ENCODE assay signal across 7 mouse cellular contexts in genomic region chr12:8496679-8497313, GRCm38 (mm10). TPM values are rescaled to one million over a fixed set of nuclear protein-coding genes. Genes with fewer than 3 reads are reported as not detected.
DNase-seq lines count a peak whose midpoint lies in the region; ATAC-seq and TF ChIP-seq lines count a peak whose summit lies in the region.

No protein-coding gene starts in this region.

- 40% methylated on average over 2 of the region's 2 CpGs for WGBS in lung, embryonic 16.5 days
- 37% methylated on average over 2 of the region's 2 CpGs for WGBS in forebrain, embryonic 15.5 days
- WGBS in limb, embryonic 13.5 days: 36% methylated on average over 2 of the region's 2 CpGs
- 37% methylated on average over 2 of the region's 2 CpGs for WGBS in stomach, postnatal 0 days

- H3K27me3 ChIP-seq in lung, embryonic 16.5 days (ENCODE audit: control insufficient read depth, insufficient read depth, low read depth, low read length): no peaks in the 10 kb centered on the region
- no peaks in the 10 kb centered on the region for H3K27me3 ChIP-seq in forebrain, embryonic 15.5 days
- H3K27me3 ChIP-seq in limb, embryonic 13.5 days: no peaks in the 10 kb centered on the region
- H3K27me3 ChIP-seq in stomach, postnatal 0 days (ENCODE audit: control insufficient read depth, insufficient read depth, low read length): no peaks in the 10 kb centered on the region

- H3K36me3 ChIP-seq in lung, embryonic 16.5 days (ENCODE audit: control insufficient read depth, insufficient read depth, low read length): no peaks in the 10 kb centered on the region
- H3K36me3 ChIP-seq in forebrain, embryonic 15.5 days: no peaks in the 10 kb centered on the region
- H3K36me3 ChIP-seq in limb, embryonic 13.5 days: no peaks in the 10 kb centered on the region
- H3K36me3 ChIP-seq in stomach, postnatal 0 days (ENCODE audit: control insufficient read depth, insufficient read depth, low read length): no peaks in the 10 kb centered on the region

- peak overlapping the region; percentile 96 for H3K27ac ChIP-seq in lung, embryonic 16.5 days (ENCODE audit: low read length)
- peak overlapping the region; percentile 46; the same call in 1 of the 2 replicates for H3K27ac ChIP-seq in forebrain, embryonic 15.5 days (replicated peaks)
- peak overlapping the region; percentile 83; the same call in 1 of the 2 replicates for H3K27ac ChIP-seq in limb, embryonic 13.5 days
- H3K27ac ChIP-seq in stomach, postnatal 0 days (replicated peaks): peak overlapping the region; percentile 88

- peak overlapping the region; percentile 75 for H3K4me3 ChIP-seq in lung, embryonic 16.5 days (ENCODE audit: low read length)
- peak overlapping the region; percentile 89 for H3K4me3 ChIP-seq in forebrain, embryonic 15.5 days
- peak overlapping the region; percentile 85 for H3K4me3 ChIP-seq in limb, embryonic 13.5 days
- H3K4me3 ChIP-seq in stomach, postnatal 0 days (ENCODE audit: low read depth, low read length): peak overlapping the region; percentile 92

- no peak for TF ChIP-seq EP300 in stomach, postnatal 0 days (optimal IDR thresholded peaks at IDR 0.05)

- H3K4me2 ChIP-seq in lung, embryonic 16.5 days (ENCODE audit: low read depth, low read length): peak overlapping the region; percentile 78
- peak overlapping the region; percentile 83 for H3K4me2 ChIP-seq in forebrain, embryonic 15.5 days (replicated peaks)
- H3K4me2 ChIP-seq in limb, embryonic 13.5 days (replicated peaks): peak overlapping the region; percentile 96
- H3K4me2 ChIP-seq in stomach, postnatal 0 days (replicated peaks; ENCODE audit: low read depth): peak overlapping the region; percentile 92

- H3K9me3 ChIP-seq in lung, embryonic 16.5 days (ENCODE audit: control insufficient read depth, low read length): no peaks in the 10 kb centered on the region
- H3K9me3 ChIP-seq in forebrain, embryonic 15.5 days: no peaks in the 10 kb centered on the region
- no peaks in the 10 kb centered on the region for H3K9me3 ChIP-seq in limb, embryonic 13.5 days
- H3K9me3 ChIP-seq in stomach, postnatal 0 days (ENCODE audit: control insufficient read depth, low read length): no peaks in the 10 kb centered on the region

- peak overlapping the region; percentile 42 for H3K9ac ChIP-seq in lung, embryonic 16.5 days (ENCODE audit: low read length)
- H3K9ac ChIP-seq in forebrain, embryonic 15.5 days (replicated peaks): no peak overlapping the region
- H3K9ac ChIP-seq in limb, embryonic 13.5 days: peak overlapping the region; percentile 43; the same call in 1 of the 2 replicates
- H3K9ac ChIP-seq in stomach, postnatal 0 days (ENCODE audit: low read length): peak overlapping the region; percentile 63

- ATAC-seq in lung, embryonic 16.5 days (ENCODE audit: low read depth): no peak
- ATAC-seq in forebrain, embryonic 15.5 days (replicated peaks): no peak
- ATAC-seq in limb, embryonic 13.5 days (ENCODE audit: low FRiP score, low read depth): no peak
- ATAC-seq in stomach, postnatal 0 days (ENCODE audit: low FRiP score, low TSS enrichment): no peak

- no peak for TF ChIP-seq CTCF in stomach, postnatal 0 days (IDR thresholded peaks at IDR 0.05; ENCODE audit: low read depth)

- peaks cover 34% of the 10 kb centered on the region for H3K4me1 ChIP-seq in lung, embryonic 16.5 days (replicated peaks; ENCODE audit: control insufficient read depth, insufficient read depth, low read length)
- peaks cover 37% of the 10 kb centered on the region for H3K4me1 ChIP-seq in forebrain, embryonic 15.5 days
- H3K4me1 ChIP-seq in limb, embryonic 13.5 days: peaks cover 38% of the 10 kb centered on the region
- peaks cover 4% of the 10 kb centered on the region; the same call in 1 of the 2 replicates for H3K4me1 ChIP-seq in stomach, postnatal 0 days (replicated peaks; ENCODE audit: control insufficient read depth, insufficient read depth)

- DNase-seq in lung, adult 18-20 months: no peak
- no peak for DNase-seq in stomach, postnatal 0 days (ENCODE audit: low spot score)
- no peak for DNase-seq in thymus, postnatal 25 days
- DNase-seq in T-cell, adult 2 months (ENCODE audit: low spot score): no peak

RNA-seq across cellular contexts. Expression of gene Rhob, which starts 3.0 kb away (rescaled TPM):
- 47.8 and 49.2 TPM in 2 replicates for polyA plus RNA-seq in lung, embryonic 16.5 days (2015; fragmentation: Nextera tagmentation; extraction: Ambion mirVana)
- polyA plus RNA-seq in forebrain, embryonic 15.5 days (2015; fragmentation: Nextera tagmentation; extraction: Ambion mirVana): 73.8 and 77.6 TPM in 2 replicates
- 37.8 and 40.8 TPM in 2 replicates for polyA plus RNA-seq in limb, embryonic 13.5 days (2015; fragmentation: Nextera tagmentation; extraction: Ambion mirVana)
- polyA plus RNA-seq in stomach, postnatal 0 days (2015; fragmentation: Nextera tagmentation; extraction: Ambion mirVana): 32.9 and 39.5 TPM in 2 replicates

Comparison
In these comparisons a context has a peak if more than half of its experiments do, and no peak if none do; other contexts are left out.
1. H3K27ac ChIP-seq: peak in every context shown above with its lines; median percentile 96 in lung, embryonic 16.5 days; 88 in stomach, postnatal 0 days; 83 in limb, embryonic 13.5 days; 46 in forebrain, embryonic 15.5 days.